In the genomic region with DNA sequence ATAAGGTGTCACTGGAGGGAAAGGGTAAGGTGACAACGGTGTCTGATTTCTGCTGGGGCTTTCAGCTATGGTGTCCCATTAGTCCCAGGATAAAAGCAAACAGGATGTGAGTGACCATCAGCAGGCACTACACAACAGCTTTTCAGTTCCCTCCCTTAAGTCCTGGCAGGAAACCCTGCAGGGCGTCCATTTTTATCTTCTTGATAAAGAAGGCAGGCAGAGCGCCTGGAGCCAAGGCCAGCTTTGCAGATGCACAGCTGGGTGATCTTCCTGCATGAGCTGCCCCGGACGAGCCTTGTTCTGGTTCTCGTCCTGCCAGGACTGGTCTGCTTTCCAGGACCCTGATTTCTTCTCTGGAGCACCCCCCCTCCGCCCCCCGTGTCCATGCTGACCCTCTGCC, we compare ENCODE assay signal across 12 mouse cellular contexts. TPM values are rescaled to one million over a fixed set of nuclear protein-coding genes. Genes with fewer than 3 reads are reported as not detected.
A peak's percentile ranks its signal among the peaks of the same experiment; 100 is the strongest.
DNase-seq lines count a peak whose midpoint lies in the region; ATAC-seq lines count a peak whose summit lies in the region.
"Had no signal": no experiment of that assay in that cellular context is flagged by ENCODE, and none has a peak within 500 bp of the region (broad histone marks: within the 10 kb centered on the region; RNA-seq: fewer than 3 reads in every experiment).

No protein-coding gene starts in this region.

- 0 out of 2 replicates have a peak overlapping the region, but pooled peaks have one; percentile 27 for H3K9ac ChIP-seq in hindbrain, embryonic 12.5 days
- H3K9ac ChIP-seq in hindbrain, embryonic 14.5 days: no peak overlapping the region
- H3K9ac ChIP-seq in heart, embryonic 11.5 days (ENCODE audit: low read depth, low read length): no peak overlapping the region
- H3K9ac ChIP-seq in heart, embryonic 12.5 days: no peak overlapping the region
- no peak overlapping the region for H3K9ac ChIP-seq in liver, embryonic 16.5 days (ENCODE audit: low read depth, low read length)
- H3K9ac ChIP-seq: intestine, embryonic 15.5 days had no signal

- peak overlapping the region; percentile 17; the same call in 1 of the 2 replicates for H3K4me2 ChIP-seq in hindbrain, embryonic 12.5 days (replicated peaks)
- no peak overlapping the region for H3K4me2 ChIP-seq in hindbrain, embryonic 14.5 days (replicated peaks)
- peak overlapping the region; percentile 17; the same call in 1 of the 2 replicates for H3K4me2 ChIP-seq in heart, embryonic 11.5 days
- peak overlapping the region; percentile 22 for H3K4me2 ChIP-seq in heart, embryonic 12.5 days
- no peak overlapping the region for H3K4me2 ChIP-seq in liver, embryonic 16.5 days (ENCODE audit: low read depth, low read length)
- H3K4me2 ChIP-seq: intestine, embryonic 15.5 days had no signal

- peaks cover 16% of the 10 kb centered on the region for H3K4me1 ChIP-seq in hindbrain, embryonic 12.5 days
- H3K4me1 ChIP-seq in hindbrain, embryonic 14.5 days (replicated peaks; ENCODE audit: control insufficient read depth, insufficient read depth, low read length): peaks cover 11% of the 10 kb centered on the region; the same call in 1 of the 2 replicates
- H3K4me1 ChIP-seq in heart, embryonic 11.5 days (ENCODE audit: control insufficient read depth, insufficient read depth, low read length): peaks cover 19% of the 10 kb centered on the region
- peaks cover 20% of the 10 kb centered on the region for H3K4me1 ChIP-seq in heart, embryonic 12.5 days (replicated peaks)
- H3K4me1 ChIP-seq in liver, embryonic 16.5 days (ENCODE audit: control insufficient read depth, low read depth, low read length): no peaks in the 10 kb centered on the region
- H3K4me1 ChIP-seq: intestine, embryonic 15.5 days had no signal

- no peaks in the 10 kb centered on the region for H3K9me3 ChIP-seq in hindbrain, embryonic 12.5 days (replicated peaks)
- H3K9me3 ChIP-seq in hindbrain, embryonic 14.5 days (ENCODE audit: control insufficient read depth, low read length): no peaks in the 10 kb centered on the region
- H3K9me3 ChIP-seq in heart, embryonic 11.5 days (replicated peaks; ENCODE audit: control insufficient read depth, low read length): no peaks in the 10 kb centered on the region; the same call in 1 of the 2 replicates
- H3K9me3 ChIP-seq in heart, embryonic 12.5 days (replicated peaks): peaks cover 11% of the 10 kb centered on the region
- no peaks in the 10 kb centered on the region; the same call in 1 of the 2 replicates for H3K9me3 ChIP-seq in liver, embryonic 16.5 days (replicated peaks; ENCODE audit: control insufficient read depth, low read length)
- H3K9me3 ChIP-seq: intestine, embryonic 15.5 days had no signal

- H3K27me3 ChIP-seq in hindbrain, embryonic 12.5 days: no peaks in the 10 kb centered on the region
- H3K27me3 ChIP-seq in hindbrain, embryonic 14.5 days (ENCODE audit: control insufficient read depth, insufficient read depth, low read length): no peaks in the 10 kb centered on the region
- no peaks in the 10 kb centered on the region for H3K27me3 ChIP-seq in heart, embryonic 11.5 days (ENCODE audit: control insufficient read depth, insufficient read depth, low read length)
- H3K27me3 ChIP-seq in heart, embryonic 12.5 days (replicated peaks): no peaks in the 10 kb centered on the region
- H3K27me3 ChIP-seq in liver, embryonic 16.5 days (ENCODE audit: control insufficient read depth, insufficient read depth, low read depth, low read length): no peaks in the 10 kb centered on the region
- H3K27me3 ChIP-seq: intestine, embryonic 15.5 days had no signal

- H3K36me3 ChIP-seq in hindbrain, embryonic 12.5 days: 0 out of 2 replicates have a peak, but pooled peaks cover 4% of the 10 kb centered on the region
- H3K36me3 ChIP-seq in hindbrain, embryonic 14.5 days (replicated peaks; ENCODE audit: control insufficient read depth, insufficient read depth): peaks cover 10% of the 10 kb centered on the region; the same call in 1 of the 2 replicates
- H3K36me3 ChIP-seq in heart, embryonic 11.5 days (ENCODE audit: control insufficient read depth, insufficient read depth, low read length): peaks cover 46% of the 10 kb centered on the region
- H3K36me3 ChIP-seq in heart, embryonic 12.5 days: peaks cover 100% of the 10 kb centered on the region
- peaks cover 29% of the 10 kb centered on the region for H3K36me3 ChIP-seq in liver, embryonic 16.5 days (ENCODE audit: control insufficient read depth, insufficient read depth)

- ATAC-seq in hindbrain, embryonic 12.5 days (ENCODE audit: low FRiP score): no peak
- no peak for ATAC-seq in hindbrain, embryonic 14.5 days (ENCODE audit: low FRiP score)
- ATAC-seq in heart, embryonic 11.5 days (replicated peaks; ENCODE audit: insufficient number of reproducible peaks, low FRiP score, low TSS enrichment): no peak
- ATAC-seq in heart, embryonic 12.5 days (ENCODE audit: insufficient number of reproducible peaks, low FRiP score): 0 out of 2 replicates have a peak, but pooled peaks have one; percentile 38
- peak; percentile 41; the same call in 1 of the 2 replicates for ATAC-seq in liver, embryonic 16.5 days (ENCODE audit: low read depth)
- ATAC-seq: intestine, embryonic 15.5 days had no signal

- DNase-seq in hindbrain, embryonic 14.5 days (ENCODE audit: low spot score): no peak
- no peak for DNase-seq in kidney, postnatal 36 days
- DNase-seq in kidney, adult 11 months: no peak
- DNase-seq: cerebellum, adult 9-11 months; kidney, postnatal 25 days; spleen, adult 18-20 months had no signal

- H3K4me3 ChIP-seq in hindbrain, embryonic 12.5 days: no peak overlapping the region
- H3K4me3 ChIP-seq in hindbrain, embryonic 14.5 days (replicated peaks; ENCODE audit: low read length): no peak overlapping the region
- H3K4me3 ChIP-seq in heart, embryonic 11.5 days (ENCODE audit: low read depth, low read length): no peak overlapping the region
- H3K4me3 ChIP-seq in heart, embryonic 12.5 days: no peak overlapping the region
- no peak overlapping the region for H3K4me3 ChIP-seq in liver, embryonic 16.5 days (ENCODE audit: low read depth, low read length)
- H3K4me3 ChIP-seq: intestine, embryonic 15.5 days had no signal

- H3K27ac ChIP-seq in hindbrain, embryonic 12.5 days: no peak overlapping the region
- H3K27ac ChIP-seq in hindbrain, embryonic 14.5 days: no peak overlapping the region
- H3K27ac ChIP-seq in heart, embryonic 11.5 days (ENCODE audit: low read depth, low read length): peak overlapping the region; percentile 24; the same call in 1 of the 2 replicates
- H3K27ac ChIP-seq in heart, embryonic 12.5 days (ENCODE audit: poor library complexity, severe bottlenecking): peak overlapping the region; percentile 50
- H3K27ac ChIP-seq in liver, embryonic 16.5 days (ENCODE audit: low read length): no peak overlapping the region
- H3K27ac ChIP-seq: intestine, embryonic 15.5 days; stomach, postnatal 0 days had no signal

- 44% methylated on average over 8 of the region's 8 CpGs for WGBS in hindbrain, embryonic 12.5 days
- WGBS in hindbrain, embryonic 14.5 days: 35% methylated on average over 8 of the region's 8 CpGs
- WGBS in heart, embryonic 11.5 days (ENCODE audit: insufficient replicate concordance): 12% methylated on average over 8 of the region's 8 CpGs
- 13% methylated on average over 8 of the region's 8 CpGs for WGBS in heart, embryonic 12.5 days
- WGBS in liver, embryonic 16.5 days (ENCODE audit: insufficient replicate concordance): 41% methylated on average over 8 of the region's 8 CpGs

RNA-seq across cellular contexts. Expression of gene Anxa2, which starts 35.1 kb away (rescaled TPM):
- 317 and 331 TPM in 2 replicates for polyA plus RNA-seq in hindbrain, embryonic 12.5 days (2016; fragmentation: Nextera tagmentation; extraction: Ambion mirVana)
- 143 and 158 TPM in 2 replicates for polyA plus RNA-seq in hindbrain, embryonic 14.5 days (2014; fragmentation: Nextera tagmentation; extraction: Ambion mirVana)
- polyA plus RNA-seq in heart, embryonic 11.5 days (2014; fragmentation: Nextera tagmentation; extraction: Ambion mirVana): 386 and 425 TPM in 2 replicates
- polyA plus RNA-seq in heart, embryonic 12.5 days (2016; fragmentation: Nextera tagmentation; extraction: Ambion mirVana): 378 and 387 TPM in 2 replicates
- polyA plus RNA-seq in liver, embryonic 16.5 days (2015; fragmentation: Nextera tagmentation; extraction: Ambion mirVana): 185 and 198 TPM in 2 replicates

Comparison
In these comparisons a context has a peak if more than half of its experiments do, and no peak if none do; other contexts are left out.
1. ATAC-seq: peak in heart, embryonic 12.5 days (single experiment) and liver, embryonic 16.5 days (single experiment); none in hindbrain, embryonic 12.5 days (single experiment), hindbrain, embryonic 14.5 days (single experiment) and heart, embryonic 11.5 days (single experiment).
2. H3K4me2 ChIP-seq: peak in hindbrain, embryonic 12.5 days (single experiment), heart, embryonic 11.5 days (single experiment) and heart, embryonic 12.5 days (single experiment); none in hindbrain, embryonic 14.5 days (single experiment) and liver, embryonic 16.5 days (single experiment).
3. H3K27ac ChIP-seq: peak in heart, embryonic 11.5 days (single experiment) and heart, embryonic 12.5 days (single experiment); none in hindbrain, embryonic 12.5 days (single experiment), hindbrain, embryonic 14.5 days (single experiment) and liver, embryonic 16.5 days (single experiment).